Mouse (Mus musculus) CH12.LX (cell line): ENCODE data around the gene Map2k6.
A peak's percentile ranks its signal among the peaks of the same experiment; 100 is the strongest.

Experiments
- CTCF ChIP-seq, 2 experiments: IDR thresholded peaks in 1 of 2; conservative IDR thresholded peaks in 1 of 2; 2 replicates each; pipeline ENCODE4 v1.5.1; 2011 to 2012; ENCODE audit warnings: low read depth in 2 of 2, low read length in 2 of 2, improper control_type of control experiment in 1 of 2, inconsistent platforms in 1 of 2, mild to moderate bottlenecking in 1 of 2, moderate library complexity in 1 of 2
- EP300 ChIP-seq: IDR thresholded peaks from 2 replicates; pipeline ENCODE4 v1.6.1; 2011; ENCODE audit warnings: low read length, improper control_type of control experiment
- MAZ ChIP-seq: IDR thresholded peaks from 2 replicates; pipeline ENCODE4 v1.6.1; 2012; ENCODE audit warnings: low read depth, mild to moderate bottlenecking, inconsistent platforms, low read length, improper control_type of control experiment, moderate library complexity
- MEF2A ChIP-seq: IDR thresholded peaks from 2 replicates; pipeline ENCODE4 v1.6.1; 2014; ENCODE audit warnings: low read depth, mild to moderate bottlenecking, inconsistent platforms, low read length, improper control_type of control experiment, borderline replicate concordance
- MXI1 ChIP-seq: IDR thresholded peaks from 2 replicates; pipeline ENCODE4 v1.6.1; 2011; ENCODE audit warnings: mild to moderate bottlenecking, low read depth, low read length, improper control_type of control experiment
- POLR2A ChIP-seq: IDR thresholded peaks from 2 replicates; pipeline ENCODE4 v1.6.1; 2011; ENCODE audit warnings: low read depth, mild to moderate bottlenecking, improper control_type of control experiment, low read length
- RAD21 ChIP-seq: IDR thresholded peaks from 2 replicates; pipeline ENCODE4 v1.6.1; 2011; ENCODE audit warnings: low read depth, mild to moderate bottlenecking, low read length, improper control_type of control experiment, moderate library complexity
- TCF12 ChIP-seq: IDR thresholded peaks from 2 replicates; pipeline ENCODE4 v1.6.1; 2014; ENCODE audit warnings: low read depth, mild to moderate bottlenecking, inconsistent platforms, low read length, improper control_type of control experiment
- ZNF384 ChIP-seq: IDR thresholded peaks from 2 replicates; pipeline ENCODE4 v1.6.1; 2012; ENCODE audit warnings: low read depth, low read length, improper control_type of control experiment, inconsistent platforms

DNA sequence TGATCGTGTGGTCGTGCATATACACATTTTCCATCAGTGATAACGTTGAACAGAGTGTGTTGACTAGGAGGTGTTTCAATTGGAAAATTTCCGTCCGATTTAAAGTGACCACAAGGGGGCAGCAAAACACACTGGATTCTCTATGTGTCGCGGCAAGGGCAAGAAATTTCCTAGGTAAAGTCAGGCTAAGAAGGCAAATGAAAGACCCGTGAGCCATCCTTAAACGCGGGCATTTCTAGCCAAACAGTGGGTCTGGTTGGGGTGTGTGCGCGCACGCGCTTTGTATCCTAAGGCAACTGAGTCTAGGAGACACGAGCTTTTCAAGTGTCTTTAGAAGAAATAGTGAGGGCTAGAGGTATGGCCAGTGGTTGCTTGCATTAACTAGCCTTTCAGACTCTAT, 138.7 kb downstream of the Map2k6 start:
- peak; percentile 93 for TF ChIP-seq RAD21
- no peak for TF ChIP-seq TCF12
- no peak; the same call in 1 of the 2 replicates for TF ChIP-seq EP300
- TF ChIP-seq MXI1, result no peak
- TF ChIP-seq CTCF (conservative IDR thresholded peaks at IDR 0.05 in 1 of 2, IDR thresholded peaks at IDR 0.05 in 1 of 2; ENCODE audit: low read depth in 2 of 2, low read length in 2 of 2), result peak; percentile 80 to 96
- TF ChIP-seq MAZ, result no peak
- TF ChIP-seq ZNF384, result 0 out of 2 replicates have a peak, but pooled peaks have one; percentile 31
- TF ChIP-seq MEF2A, result 0 out of 2 replicates have a peak, but pooled peaks have one; percentile 40
- no peak for TF ChIP-seq POLR2A
